Mouse (Mus musculus): Measurements from ENCODE around the gene Stx18.

Stx18 gene

DNA sequence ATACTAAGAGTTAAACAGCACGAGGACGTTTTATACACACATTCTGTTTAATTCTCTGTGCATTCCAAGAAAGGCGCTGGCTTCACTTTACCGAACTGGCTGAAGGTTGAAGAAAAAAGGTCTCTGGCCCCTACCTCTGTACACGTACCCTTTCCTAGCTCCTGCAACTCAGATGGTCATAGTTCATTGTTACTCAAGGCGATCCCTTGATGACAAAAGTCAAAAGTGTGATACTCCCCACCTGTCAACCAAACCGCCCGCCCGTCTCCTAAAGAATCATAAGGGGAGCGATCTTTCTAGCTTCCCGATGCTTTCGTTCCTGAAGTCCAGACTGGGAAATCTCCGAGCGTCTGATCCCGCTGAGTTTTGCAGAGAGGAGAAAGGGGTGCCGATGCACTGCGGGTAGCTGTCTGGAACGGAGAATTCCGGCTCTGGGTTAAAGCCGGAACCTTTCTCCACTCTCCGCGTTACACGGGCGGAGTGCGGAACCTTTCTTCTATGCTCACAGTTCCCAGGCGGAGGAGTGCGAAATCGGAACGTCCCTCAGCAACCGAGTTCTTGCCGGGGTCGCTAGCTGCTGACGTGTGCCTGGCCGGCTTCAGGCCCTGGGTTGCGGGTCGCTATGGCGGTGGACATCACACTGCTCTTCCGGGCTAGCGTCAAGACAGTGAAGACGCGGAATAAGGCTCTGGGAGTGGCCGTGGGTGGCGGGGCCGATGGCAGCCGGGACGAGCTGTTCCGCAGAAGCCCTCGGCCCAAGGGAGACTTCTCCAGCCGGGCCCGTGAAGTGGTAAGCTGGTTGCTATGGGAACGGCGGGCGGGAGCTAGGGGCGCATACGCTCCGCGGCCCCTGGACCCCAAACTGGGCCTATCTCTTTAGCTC is at the start of gene Stx18:
TSS of gene Stx18 (plus strand) at position 33 of the 883 bp plus-strand sequence.
- DNase-seq: peak; percentile 84

DNA sequence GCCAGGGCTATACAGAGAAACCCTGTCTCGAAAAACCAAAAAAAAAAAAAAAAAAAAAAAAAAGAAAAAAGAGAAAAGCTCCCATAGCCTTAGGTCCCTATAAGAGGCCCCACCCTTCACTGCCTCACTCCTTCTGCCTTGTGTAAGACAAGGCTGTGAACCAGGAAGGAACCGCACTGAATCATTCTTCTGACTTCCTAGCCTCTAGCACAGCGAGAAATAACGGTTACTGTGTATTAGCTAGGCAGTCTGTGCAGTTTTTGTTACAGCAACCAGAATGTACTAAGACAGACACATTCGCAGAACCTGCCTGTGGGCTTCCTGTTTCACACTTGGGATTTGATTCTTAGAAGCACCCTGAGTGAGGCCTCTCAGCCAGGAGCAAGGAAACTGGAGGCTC is 46.2 kb upstream of the Stx18 start:
- no peak for DNase-seq

DNA sequence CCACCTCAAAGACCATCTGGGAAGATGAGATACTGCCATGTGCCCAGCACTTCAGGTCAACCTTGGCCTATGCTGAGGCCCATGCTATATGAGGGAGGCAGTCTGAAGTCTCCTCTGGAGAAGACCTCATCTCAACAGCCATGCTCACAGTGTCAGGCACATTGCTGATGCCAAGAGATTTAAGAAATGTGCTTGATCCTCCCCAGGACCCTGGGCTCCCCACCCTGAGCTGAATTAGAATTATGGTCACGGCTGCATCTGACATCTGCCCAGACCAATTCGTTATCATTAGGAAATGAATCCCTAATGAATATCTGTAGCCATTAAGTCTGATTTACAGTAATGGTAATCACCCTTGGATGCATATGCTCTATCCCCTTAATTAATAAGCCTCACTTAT is 39.7 kb upstream of the Stx18 start:
- DNase-seq: no peak

DNA sequence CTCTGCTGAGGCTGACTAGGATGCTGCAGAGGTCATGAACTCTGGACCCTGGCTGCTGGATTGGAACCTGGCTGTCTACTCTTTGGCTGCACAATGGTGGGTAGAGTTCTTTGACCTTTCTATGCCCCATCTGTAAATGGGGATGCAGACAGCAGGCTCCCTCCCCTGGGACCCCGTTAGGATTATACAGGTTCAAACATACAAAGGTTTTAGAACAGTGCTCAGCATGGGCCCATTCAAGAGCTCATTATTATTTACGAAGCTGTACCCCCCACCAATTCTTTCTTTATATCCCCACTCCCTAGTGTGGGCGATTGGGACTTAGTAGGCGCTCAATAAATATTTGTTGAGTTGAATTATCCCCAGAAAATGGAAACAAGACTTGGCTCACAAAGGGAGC is 36.0 kb upstream of the Stx18 start:
- DNase-seq: no peak

DNA sequence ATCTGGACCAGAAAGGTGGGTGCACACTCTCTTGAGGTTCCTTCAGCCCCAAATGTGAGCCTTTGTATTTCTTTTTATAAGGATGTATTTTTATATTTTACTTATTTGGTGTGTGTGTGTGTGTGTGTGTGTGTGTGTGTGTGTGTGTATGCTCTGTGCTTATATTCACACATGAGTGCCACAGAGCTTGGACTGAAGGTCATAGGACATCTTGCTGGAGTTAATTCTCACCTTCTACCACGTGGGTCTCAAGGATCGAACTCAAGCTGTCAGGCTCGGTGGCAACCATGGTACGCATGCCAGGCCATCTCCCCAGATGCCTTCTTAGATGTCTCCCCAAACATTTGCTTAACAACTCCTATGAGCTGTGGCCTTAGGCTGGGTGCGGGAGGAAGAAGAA is 33.8 kb upstream of the Stx18 start:
- DNase-seq: no peak

DNA sequence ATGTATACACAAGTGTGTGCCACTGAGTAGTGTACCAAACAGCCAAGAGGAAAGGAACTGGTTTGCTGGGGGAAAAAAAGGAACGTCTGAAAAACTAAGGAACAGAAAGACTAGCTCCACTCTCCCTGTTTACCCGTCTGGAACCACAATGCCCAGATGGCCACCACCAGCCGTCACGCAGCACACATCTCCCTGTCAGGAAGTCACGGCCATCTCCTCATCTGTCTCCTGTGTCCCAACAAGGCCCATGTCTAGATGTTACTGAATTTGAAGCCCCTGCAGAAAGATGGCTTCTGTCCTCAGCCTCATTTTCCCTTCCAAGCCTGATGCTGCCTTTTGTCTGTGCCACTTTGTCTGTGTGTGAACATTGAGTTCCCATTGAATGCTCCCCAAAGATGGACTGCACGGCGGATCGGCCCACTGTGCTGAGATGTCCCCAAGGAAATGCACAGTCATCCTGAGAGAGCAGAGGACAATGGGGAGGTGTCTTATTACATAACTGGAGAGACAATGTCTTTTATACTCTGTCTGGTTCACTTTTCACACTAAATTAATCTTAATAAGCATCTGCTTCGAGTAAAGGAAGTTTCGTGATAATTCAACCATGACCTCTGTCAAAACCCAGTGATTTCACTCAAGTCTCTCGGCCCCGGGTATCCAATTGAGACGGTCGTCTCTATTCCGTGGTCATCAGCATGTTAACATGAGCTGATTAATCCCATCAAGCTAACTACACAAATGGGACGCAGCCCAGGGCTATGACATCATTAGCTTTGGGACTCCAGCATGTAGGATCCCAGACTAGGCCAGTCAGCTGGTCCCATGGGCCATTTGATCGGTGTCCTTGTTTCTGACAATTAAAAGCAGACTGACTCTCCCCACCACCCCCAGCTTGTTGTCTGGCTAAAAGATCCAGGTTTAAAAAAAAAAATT is 31.9 kb upstream of the Stx18 start:
- DNase-seq: no peak

DNA sequence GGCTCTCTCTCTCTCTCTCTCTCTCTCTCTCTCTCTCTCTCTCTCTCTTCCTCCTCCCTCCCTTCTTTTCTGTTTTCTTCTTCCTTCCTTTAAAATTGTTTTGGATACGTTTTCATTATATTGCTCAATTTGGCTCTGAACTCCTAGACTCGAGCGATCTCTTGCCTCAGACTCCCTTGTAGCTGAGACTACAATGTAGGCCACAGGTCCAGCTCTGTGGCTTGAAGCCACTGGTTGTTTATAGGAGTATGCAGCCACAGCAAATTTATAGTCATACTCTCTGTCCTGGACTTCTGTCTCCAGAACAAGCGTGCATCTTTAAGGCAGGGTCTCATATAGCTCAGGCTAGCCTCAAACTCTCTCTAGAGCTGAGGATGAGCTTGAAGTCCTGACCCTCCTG is 29.5 kb upstream of the Stx18 start:
- DNase-seq: no peak

DNA sequence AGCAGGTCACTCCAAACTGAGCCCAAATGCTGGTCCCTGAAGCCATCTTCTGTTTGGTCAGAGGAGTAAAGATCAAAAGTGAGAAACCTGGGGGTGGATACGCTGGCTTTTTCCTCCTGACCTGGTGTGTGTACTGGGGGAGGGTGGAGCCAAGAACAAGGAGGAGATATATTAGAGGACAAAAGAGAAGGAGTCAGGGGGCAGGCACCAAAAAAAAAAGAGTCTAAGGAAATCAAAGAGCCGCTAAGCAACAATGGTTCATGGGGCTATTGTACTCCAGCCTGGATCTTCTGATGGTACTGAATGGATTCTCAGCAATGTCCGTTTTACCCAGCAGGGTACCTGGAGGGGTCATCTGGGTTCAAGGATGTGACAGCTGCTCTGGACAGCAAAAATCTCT is 23.6 kb upstream of the Stx18 start:
- no peak for DNase-seq

DNA sequence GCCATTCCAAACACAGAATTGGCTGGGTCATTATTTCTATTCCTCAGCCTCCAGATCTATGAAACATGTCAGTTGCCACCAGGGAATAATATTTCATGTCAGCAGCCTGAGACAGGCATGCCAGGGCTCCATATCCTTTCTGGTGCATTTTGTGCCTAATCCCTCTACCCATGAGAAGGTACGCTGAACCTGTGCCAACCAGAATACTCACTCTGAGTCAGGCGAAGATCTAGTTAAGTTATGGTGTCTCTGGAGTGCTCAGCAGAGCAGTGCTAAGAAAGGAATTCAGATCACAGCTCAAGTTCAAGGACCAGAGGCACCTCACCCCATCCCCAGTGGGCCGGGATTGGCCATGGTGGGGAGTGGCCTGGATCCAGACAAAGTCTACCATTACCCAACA is 21.6 kb upstream of the Stx18 start:
- DNase-seq: no peak

DNA sequence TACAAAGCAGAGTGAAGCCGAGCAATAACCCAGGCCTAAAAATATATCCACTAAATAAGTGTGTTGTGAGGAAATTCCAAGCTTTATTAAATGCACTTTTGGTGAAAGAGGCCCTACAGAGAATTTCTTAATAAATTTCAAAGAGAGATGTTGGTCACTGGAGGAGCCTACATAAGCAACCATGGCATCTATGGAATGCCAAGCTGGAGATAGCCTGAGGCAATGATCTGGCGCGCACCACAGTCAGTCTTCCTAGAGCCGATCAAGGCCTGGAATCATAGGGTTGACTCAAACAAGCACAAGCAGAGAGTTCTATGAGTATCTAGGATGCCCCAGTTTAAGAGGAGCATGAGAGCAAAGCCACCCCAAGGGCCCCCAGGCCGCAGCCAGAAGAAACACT is 10.9 kb upstream of the Stx18 start:
- no peak for DNase-seq

DNA sequence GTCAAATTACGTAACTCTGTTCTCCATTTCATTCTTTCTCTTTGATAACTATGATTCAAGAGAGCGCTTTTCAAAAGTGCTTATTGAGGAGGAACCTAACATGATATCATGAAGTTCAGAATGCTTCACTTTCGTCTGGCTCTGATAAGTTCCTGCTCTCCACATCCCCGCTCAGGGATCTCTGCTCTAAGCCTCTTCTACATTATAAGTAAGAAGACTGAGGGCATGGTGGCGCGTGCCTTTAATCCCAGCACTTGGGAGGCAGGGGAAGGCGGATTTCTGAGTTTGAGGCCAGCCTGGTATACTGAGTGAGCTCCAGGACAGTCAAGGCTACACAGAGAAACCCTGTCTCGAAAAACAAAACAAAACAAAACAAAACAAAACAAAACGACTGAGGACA is 268 bp upstream of the Stx18 start:
- peak; percentile 8 for DNase-seq

DNA sequence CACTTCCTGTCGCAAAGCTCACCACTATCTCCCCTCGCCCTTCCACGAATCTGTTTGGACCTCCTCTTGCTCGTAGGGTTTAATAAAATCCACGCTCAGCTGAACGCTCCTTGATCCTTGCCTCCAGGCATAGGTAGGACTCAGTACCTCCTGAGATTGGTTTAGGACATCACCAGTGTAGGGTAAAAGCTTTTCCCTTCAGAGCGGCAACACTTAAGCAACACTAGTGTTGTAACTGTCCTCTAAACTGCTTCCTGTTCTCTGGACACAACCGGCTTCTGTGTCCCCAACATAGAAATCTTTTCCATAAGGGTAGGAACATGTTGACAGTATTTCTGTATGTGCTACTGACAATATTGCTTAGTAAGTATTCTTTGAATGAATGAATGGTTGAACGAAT is 1.3 kb downstream of the Stx18 start:
- DNase-seq: no peak

DNA sequence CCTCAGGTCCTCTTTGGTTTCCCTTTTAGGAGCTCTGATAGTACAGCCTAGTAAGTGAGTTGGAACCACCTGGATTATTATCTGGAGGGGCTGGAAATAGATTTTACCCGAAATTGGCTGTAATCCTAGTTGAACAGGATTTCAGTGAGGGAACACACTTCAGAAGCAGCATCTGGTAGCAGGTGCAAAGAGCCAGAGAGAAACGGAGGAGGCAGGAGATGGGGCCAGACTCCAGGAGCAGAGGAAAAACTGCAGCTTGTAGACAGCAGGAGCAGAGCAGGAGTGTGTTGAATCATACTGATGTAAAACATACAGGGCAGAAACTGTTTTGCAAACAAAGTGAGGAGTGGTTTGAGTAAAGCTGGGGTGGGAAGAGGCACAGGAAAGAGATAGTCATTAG is 6.4 kb downstream of the Stx18 start:
- DNase-seq: no peak

DNA sequence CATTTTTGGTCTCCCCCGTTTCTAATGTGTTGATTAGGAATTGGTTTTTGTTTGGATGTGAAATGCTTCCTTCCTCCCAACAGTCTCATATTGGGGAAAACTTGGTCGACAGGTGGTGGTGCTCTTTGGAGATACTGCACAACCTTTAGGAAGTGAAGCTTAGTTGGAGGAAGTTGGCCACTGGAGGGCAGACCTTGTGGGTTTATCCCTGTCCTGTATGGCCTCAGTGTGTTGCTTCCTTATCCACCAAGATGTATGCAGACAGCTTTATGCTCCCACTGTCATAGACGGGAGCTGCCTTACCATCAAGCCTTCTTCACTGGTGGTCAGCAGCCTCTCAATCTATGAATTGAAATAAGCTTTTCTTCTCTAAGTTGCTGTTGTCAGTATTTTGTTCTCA is 9.6 kb downstream of the Stx18 start:
- peak; percentile 7 for DNase-seq

DNA sequence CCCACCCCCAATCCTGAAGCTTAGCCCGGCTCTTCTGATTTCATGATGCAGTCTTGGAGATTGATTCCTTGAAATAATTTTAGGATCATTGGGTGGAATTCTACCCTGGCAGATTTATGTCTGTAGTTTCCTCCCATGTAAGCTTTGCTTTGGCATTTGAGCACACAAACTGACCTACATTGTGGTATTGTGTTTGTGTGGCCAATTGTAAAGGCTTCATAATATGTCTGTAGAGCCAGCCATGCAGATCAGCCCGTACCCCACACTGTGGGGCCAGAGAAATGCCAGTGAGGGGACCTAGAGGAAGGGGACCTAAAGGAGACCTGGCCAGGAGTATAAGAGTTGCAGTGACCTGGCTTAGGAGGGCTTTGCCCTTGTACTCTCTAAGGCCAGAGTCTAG is 22.5 kb downstream of the Stx18 start:
- no peak for DNase-seq

DNA sequence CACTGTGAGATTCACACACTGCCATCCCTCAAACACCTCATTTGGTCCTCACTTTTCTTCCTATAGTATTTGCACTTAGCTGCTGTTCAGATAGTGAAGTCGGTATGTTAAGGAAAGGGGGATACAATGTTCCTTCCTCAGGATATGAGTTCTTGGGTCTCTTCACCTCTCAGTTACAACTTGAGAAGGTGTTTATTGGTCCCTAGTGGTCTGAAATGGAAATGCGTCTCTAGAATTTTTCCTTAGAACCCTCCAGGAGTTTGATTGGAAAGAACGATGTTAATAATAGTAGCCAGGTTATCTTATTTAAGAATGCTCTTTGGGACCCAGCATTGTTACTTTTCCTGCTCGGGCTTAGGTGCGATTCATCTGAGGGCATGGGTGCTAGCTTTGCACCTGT is 24.2 kb downstream of the Stx18 start:
- no peak for DNase-seq

DNA sequence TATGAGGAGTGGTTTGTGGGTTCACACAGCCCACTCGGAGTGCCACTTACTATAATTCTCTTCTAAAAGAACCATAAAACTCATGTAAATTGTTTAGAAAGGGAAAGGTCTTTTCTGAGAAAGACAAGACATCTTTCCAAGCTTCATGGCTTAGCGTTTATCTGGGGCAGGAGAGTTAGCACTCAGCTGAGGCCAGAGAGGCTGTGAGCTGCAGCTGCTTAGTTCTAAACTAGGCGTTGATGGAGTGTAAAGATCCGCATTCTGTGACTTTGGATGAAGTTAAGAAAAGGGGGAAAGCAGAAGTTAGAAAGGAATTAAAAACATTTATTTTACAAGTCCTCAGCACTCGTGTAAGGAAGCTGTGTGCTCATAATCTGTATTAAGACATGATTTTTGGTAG is 24.8 kb downstream of the Stx18 start:
- DNase-seq: no peak

DNA sequence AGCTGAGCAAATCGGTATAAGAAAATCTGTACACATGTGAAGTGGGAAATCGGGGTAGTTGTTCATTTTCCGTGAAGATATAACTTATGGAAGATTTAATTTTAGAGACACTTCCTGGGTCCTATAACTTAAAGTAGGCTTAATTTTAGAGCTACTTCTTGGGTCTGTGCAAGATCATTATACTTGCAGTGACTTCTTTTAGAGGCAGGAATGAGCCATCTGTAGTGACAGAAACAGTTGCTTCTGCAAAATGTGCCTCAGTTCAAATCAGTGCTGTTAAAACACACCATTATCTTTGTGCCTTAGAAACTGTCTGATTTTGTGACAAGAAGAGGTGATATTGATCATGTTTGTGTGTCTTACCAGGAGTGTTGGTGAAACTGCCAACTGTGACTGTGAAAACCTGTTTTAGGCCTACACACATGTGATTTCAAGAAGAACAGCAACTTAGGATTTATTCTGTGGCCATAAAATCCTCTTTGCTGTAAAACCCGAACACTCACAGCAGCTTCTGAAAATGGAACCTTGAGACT is 25.6 kb downstream of the Stx18 start:
- DNase-seq: no peak

DNA sequence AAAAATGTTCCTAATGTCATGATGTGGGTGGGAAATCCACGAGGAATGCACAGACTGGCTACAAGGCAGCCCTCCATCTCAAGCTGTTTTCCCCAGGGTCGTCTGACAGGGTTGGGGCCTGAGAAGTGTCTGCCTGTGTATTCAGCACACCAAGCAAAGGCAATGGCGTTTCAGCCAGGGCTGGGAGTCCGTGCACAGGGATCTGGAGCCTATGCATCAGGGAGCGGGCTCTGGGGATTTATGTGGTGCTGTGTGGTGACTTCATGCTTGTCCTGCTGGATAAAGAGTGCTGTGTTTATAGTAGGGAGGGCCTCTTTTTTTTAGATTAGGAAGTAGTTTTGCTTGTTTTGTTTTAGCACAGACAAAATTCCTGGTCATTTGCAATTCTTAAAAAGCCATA is 26.2 kb downstream of the Stx18 start:
- no peak for DNase-seq

DNA sequence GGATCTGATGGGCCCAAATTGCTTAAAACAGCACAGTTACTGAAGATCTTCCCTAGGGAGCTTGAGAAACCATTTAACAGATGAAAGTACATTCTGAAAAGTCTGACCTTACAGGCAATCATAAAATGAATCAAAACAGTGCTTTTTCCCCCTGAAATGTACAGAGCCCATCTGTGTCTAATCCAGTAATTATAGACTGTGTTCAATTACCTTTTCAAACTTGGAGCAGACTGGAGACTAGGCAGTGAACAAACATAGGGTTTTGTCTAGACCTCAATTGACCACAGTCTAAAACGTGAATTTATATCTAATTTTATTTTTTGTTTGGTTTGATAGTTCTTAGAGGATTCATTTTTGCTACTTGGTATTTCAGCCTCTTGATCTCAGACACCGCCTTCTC is 26.9 kb downstream of the Stx18 start:
- no peak for DNase-seq

DNA sequence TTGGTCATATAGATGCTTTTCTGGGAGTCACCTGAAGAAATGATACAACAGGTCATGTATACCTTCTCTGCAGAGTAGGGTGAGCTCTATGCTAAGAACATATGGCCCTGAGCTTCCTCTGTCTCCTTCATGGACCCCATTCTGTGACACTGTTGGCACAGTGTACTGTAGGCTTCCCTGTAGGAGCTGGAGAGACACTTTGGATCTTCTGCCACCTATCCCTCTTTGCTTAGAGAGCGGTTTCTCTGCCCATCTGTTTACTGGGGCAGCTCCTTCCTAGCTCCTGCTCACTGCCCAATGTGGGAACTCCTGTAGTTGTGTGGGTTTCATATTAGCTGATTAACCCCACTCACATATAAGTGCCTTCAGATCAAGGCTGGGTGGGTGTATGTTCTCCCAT is 28.1 kb downstream of the Stx18 start:
- no peak for DNase-seq

DNA sequence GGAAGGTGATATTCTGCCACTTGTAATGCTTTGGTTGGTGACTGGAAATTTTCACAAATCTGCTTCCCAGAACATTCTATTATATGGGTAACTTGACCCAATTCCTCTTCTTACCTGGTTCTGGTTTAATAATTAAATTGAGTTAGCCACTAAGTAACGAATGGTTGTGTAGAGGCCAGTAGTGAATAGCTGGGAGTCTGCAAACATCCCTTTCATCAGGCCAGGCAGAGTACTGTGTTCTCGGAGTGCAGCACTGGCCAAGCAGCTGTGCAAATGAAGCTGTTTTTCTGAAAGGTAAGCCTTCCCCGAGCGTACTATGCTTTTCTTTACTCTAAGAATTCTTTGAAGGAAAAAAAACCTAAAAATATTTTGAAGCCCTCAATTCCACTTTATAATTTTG is 37.8 kb downstream of the Stx18 start:
- DNase-seq: no peak

DNA sequence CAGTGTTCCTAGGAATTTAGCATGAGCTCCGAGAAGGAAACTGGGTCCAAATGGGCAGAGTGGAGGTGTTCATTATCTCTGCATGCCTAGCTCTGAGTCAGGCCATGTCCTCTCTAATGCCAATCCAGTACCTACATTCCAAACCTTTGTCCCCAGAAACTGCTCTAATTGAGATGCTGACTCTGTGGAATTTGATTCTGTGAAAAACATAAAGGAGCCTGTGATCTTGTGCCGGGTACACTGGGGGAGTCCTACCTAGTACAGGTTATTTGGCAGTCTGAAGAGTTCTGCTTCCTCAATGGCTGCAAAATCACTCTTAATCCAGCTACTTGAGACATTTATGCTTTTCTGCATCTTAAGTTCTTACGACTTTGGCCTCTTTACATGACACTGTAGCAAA is 40.0 kb downstream of the Stx18 start:
- DNase-seq: no peak

DNA sequence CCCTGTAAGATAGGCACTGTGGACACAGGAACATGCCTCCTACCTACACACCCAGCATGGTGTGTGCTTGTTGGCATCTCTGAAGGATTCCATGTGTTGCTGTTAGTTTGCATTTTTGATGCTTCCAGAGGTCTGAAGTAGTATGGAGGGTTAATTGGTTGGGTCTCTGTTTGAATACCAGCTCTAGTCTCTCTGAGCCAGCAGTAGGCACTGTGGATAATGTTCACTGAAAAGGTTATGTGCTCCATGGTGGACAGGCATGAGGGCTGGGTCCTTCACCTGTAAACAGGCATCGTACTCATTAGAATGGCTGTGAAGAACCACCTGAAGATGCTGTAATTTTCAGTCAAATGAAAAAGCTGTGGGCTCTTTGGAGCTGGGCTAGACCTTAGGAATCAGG is 41.9 kb downstream of the Stx18 start:
- no peak for DNase-seq
